Mouse (Mus musculus) embryonic stem cell, embryonic (primary cell): ENCODE measurements around the gene Prrt2.

ENCODE experiments used
- CTCF ChIA-PET, 4 experiments: fragments of 300-600 bp in 2 of 4; fragments of 350-600 bp in 2 of 4; sonication (Branson Sonifier 250); formaldehyde crosslinking; loops; one replicate each; lab custom pipeline; 2022; ENCODE audit warnings: inconsistent platforms in 2 of 4; lab: Charles Lee
- POLR2A ChIA-PET, 4 experiments: fragments of 300-600 bp in 2 of 4; fragments of 350-600 bp in 2 of 4; sonication (Branson Sonifier 250); formaldehyde crosslinking; loops; one replicate each; lab custom pipeline; 2022; ENCODE audit warnings: antibody characterized with exemption in 4 of 4, inconsistent platforms in 1 of 4; lab: Charles Lee

Gene Prrt2

DNA sequence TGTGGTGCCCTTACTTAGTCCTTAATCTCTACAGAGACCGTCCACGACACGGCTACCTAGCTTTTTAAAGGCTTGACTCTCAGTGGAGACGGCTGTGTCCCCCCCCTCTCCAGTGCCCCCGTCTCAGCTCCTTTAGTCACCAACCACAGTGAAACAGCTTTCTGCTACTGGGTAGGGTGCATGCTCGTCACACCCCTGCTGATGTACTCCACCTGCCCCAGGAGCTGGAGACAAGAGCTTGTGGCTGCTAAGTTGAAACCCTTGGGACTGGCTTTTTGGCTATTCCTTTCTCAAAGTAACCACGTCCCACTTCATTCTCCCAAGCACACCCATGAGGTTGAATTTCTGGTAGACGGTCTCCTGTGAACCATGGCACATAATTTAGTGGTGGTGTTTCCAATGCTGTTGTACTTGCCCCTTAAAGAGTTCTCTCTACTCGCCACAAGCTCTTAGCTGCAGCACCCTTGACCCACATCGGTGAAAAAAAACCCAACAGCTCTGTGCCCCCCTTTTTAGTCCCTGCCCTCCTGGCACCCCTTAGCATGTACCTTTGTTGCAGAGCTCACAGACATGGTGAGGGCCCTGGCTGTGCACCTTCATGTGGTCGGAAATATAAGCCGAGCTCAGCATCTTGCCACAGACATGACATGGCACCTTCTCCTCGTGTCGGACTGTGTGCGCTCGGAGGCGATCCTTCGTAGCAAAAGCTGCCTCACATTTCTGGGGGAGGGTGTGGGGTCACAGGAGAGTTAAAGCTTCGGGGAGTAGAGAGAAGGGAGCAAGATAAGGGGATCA, 3.1 kb upstream of the Prrt2 start:
- ChIA-PET CTCF (interaction anchor here in 2 of 4 experiments (0.7 to 4.5 kb wide), 4 partner anchors 8 to 262 kb away, joined by 3 to 44 read pairs (median 6); partner anchors contain the start of genes Pagr1a (in 1 of the 2) and Pagr1b (in 1 of the 2)), POLR2A (interaction anchor here in 3 of 4 experiments (0.5 to 7.5 kb wide), 33 partner anchors 9 to 242 kb away, joined by 3 to 280 read pairs (median 4); partner anchors contain the start of genes Kif22 (in 3 of the 3), Fam57b (in 2 of the 3), Mvp (in 2 of the 3) and Pagr1a (in 2 of the 3))

DNA sequence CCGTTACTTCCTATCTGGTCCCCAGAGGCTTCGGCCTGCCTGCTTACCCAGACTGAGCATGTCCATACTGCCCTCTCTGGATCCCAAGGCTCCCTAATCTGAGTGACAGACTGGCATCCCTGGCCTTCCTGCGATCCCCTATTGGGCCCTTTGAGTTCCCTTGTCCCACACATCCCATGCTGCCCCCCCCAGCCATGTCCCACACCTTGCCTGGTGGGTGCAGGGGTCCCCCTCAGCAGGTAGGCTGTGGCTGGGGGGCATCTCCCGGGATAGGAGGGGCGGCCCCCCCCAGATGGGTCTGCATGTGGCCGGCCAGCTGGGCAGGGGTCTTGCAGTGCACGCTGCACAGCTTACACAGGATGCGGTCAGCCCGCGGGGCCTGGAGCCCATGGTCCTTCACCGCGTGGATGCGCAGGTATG, 2.3 kb upstream of the Prrt2 start:
- ChIA-PET CTCF (interaction anchor here in 2 of 4 experiments (0.5 to 0.6 kb wide), 2 partner anchors 60 to 80 kb away, joined by 4 read pairs; no protein-coding TSS in a partner anchor), POLR2A (interaction anchor here in 2 of 4 experiments (0.7 to 7.5 kb wide), 13 partner anchors 8 to 238 kb away, joined by 3 to 280 read pairs (median 14); partner anchors contain the start of genes Fam57b (in 2 of the 2), Kif22 (in 2 of the 2), Mvp (in 2 of the 2) and Pagr1a (in 2 of the 2))

DNA sequence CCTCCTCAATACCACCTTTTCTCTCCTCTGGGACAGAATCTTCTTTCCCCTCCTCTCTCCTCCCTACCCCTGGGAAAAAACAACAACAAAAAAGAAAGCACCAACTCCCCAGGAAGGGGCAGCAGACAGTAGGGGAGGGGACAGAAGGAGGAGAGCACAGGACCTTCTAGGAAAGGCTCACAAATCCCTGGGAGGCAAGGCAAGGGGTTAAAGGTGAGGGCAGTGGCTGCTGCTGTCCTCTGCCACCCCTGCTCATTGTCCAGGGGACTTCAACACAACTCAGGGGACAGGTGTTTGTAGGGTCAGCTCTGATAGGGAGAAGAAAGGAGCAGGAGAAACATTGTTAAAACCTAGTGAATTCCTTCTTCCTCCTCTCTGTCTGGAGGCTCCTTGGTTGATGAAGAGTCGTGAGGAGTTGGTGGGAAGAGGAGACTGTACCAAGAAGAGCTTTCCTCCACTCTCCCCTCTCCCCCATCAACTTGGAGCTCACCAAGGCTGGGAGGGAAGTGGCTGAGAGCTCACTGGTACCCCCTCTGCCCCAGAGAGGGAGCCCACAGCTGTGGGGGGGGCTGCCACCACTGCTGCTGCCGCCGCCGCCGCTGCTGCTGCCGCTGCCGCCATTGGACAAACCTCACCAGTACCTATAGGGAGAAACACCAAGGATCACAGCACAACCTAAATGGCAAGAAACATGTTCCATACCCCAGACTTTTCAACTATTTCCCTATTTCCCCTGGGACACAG, 1.7 kb upstream of the Prrt2 start:
- POLR2A ChIA-PET, result interaction anchor here in 3 of 4 experiments (1.0 to 7.5 kb wide), 12 partner anchors 8 to 229 kb away, joined by 3 to 280 read pairs (median 4); partner anchors contain the start of genes Mvp (in 2 of the 3), Pagr1a (in 2 of the 3) and Pagr1b (in 2 of the 3)

DNA sequence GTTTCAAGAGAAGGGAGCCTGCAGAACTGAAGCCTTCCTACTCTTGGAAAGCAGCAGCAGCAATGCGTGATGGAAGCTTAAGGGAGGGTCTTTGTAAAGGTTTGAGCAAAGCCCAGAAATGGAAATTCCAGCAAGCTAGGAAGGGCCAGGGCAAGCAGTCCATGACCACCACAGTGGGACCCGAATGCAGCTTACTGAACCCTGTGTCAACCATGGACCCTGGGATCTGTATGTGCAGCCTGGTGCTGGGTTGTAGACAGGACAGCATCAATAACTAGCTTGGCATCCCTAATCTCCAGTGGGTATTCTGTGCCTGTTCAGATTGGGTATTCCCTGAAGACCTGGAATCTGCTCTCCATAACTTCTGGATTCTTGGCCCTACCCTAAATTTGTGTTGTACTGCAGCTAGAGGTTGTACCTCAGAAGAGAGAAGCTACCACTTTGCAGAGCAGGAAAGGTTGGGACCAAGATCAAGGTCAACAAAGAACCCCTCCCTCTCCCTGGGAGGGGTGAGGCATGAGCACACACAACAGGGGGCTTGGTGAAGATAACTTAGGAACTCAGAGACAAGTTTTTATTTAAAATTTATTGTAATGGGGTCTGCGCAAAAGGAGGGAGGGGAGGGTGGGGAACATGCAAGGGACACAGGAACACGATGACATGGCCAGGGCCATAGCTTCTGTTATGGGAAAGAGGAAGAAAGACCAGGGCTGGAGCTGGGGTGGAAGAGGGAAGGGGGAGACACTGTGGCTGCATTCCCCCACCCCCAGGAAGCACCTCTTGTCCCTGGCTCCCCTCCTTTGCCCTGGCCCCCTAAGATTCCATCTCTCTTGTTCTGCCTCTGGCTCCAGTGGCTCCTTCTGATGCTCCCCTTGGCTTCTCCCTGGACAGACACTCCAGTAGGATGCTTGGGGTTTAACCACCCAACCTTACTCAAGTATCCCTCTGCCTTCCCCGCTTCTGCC, 834 bp upstream of the Prrt2 start:
- ChIA-PET CTCF (interaction anchor here in 1 of 4 experiments (0.8 kb wide), 1 partner anchor 329 kb away, joined by 3 read pairs; no protein-coding TSS in a partner anchor), POLR2A (interaction anchor here in 3 of 4 experiments (0.7 to 7.5 kb wide), 25 partner anchors 8 to 235 kb away, joined by 3 to 280 read pairs (median 4); partner anchors contain the start of genes AI467606 (in 1 of the 3), Cd2bp2 (in 1 of the 3), Fam57b (in 1 of the 3) and Hirip3 (in 1 of the 3))

More for the DNA sequence above, 1.7 kb upstream of the Prrt2 start:
- CTCF ChIA-PET, result interaction anchor here in 2 of 4 experiments (0.5 to 0.6 kb wide), 2 partner anchors 61 to 81 kb away, joined by 4 read pairs; no protein-coding TSS in a partner anchor

DNA sequence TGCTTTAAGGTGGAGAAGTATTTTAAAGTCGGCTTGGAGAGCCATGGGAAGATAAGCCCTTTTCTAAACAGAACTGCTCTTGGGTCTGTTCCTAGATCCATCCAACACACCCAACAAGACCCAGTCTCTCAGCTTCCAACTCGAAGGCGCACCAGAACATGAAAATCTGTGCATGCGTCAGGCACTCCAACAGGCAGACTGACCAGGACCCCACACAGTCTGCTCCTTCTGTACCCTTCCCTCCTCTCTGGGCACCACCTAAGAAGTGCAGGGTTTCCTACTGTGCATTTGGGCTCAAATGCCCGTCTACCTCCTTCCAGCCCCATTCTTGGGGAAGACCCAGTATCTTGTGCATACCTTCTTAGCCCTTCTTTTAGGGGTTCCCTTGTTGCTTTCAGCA, 520 bp downstream of the Prrt2 start:
- CTCF ChIA-PET, result interaction anchor here in 1 of 4 experiments (0.5 to 1.6 kb wide), 2 partner anchors 11 to 58 kb away, joined by 3 read pairs; no protein-coding TSS in a partner anchor

DNA sequence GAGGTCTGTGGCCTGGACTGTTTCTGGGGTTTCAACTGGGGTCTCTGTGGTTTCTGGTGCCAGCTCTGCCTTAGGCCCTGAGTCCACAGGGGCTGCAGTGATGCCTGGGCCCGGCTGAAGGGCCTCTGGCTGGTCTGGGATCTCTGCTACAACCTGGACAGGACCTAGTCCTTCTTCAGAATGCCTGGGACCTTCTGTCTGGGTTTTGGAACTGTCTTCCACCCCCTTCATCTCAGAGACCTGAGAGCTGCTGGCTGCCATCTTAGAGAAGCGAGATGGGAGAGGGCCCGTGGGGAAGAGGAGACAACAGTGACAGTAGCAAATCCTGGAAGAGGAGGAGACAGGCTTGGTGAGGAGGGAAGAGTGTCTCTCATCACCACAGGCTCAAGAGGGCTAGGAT, 980 bp downstream of the Prrt2 start:
- POLR2A ChIA-PET, result interaction anchor here in 2 of 4 experiments (1.2 to 3.1 kb wide), 4 partner anchors 11 to 222 kb away, joined by 4 to 15 read pairs (median 10); partner anchors contain the start of genes Fam57b (in 1 of the 2) and Kif22 (in 1 of the 2)
- CTCF ChIA-PET, result interaction anchor here in 1 of 4 experiments (1.6 kb wide), 1 partner anchor 11 kb away, joined by 3 read pairs; no protein-coding TSS in a partner anchor

More for the DNA sequence above, 520 bp downstream of the Prrt2 start:
- POLR2A ChIA-PET, result interaction anchor here in 3 of 4 experiments (1.1 to 3.1 kb wide), 8 partner anchors 9 to 222 kb away, joined by 3 to 15 read pairs (median 10); partner anchors contain the start of genes AI467606 (in 1 of the 3), Fam57b (in 1 of the 3) and Kif22 (in 1 of the 3)

DNA sequence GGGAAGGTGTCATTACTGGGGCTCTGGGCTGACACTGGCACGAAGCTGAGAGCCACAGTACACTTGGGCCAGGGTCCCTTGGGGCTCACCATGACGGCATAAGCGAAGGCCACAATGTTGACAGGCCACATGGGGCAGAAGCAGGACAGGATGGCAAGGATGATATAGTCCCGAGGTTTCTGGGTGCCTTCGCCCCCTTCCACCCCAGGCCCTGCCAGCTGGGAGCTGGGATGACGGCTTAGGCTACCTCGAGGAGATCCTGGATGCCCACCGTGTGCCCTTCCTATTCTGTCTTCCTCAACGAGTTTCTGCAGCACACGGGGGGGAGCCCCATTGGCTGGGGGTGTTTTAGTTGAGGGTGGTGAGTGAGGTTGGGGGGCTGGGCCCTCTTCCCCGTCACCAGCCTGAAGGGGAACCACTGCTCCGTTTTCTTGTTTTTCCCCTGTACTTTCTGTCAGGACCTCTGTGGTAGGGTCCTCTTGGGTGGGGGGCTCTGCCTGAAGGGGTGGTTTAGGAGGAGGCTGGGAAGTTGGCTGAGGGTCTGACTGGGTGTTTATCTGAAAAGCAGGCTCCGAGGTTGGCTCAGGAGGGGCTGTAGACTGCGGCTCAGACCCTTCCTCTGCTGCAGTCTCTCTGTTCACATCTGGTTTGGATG, 1.6 kb downstream of the Prrt2 start:
- CTCF ChIA-PET, result interaction anchor here in 1 of 4 experiments (1.6 kb wide), 1 partner anchor 10 kb away, joined by 3 read pairs; no protein-coding TSS in a partner anchor
- POLR2A ChIA-PET, result interaction anchor here in 3 of 4 experiments (0.6 to 3.1 kb wide), 5 partner anchors 11 to 71 kb away, joined by 3 to 10 read pairs (median 4); partner anchors contain the start of gene Kif22 (in 1 of the 3)

DNA sequence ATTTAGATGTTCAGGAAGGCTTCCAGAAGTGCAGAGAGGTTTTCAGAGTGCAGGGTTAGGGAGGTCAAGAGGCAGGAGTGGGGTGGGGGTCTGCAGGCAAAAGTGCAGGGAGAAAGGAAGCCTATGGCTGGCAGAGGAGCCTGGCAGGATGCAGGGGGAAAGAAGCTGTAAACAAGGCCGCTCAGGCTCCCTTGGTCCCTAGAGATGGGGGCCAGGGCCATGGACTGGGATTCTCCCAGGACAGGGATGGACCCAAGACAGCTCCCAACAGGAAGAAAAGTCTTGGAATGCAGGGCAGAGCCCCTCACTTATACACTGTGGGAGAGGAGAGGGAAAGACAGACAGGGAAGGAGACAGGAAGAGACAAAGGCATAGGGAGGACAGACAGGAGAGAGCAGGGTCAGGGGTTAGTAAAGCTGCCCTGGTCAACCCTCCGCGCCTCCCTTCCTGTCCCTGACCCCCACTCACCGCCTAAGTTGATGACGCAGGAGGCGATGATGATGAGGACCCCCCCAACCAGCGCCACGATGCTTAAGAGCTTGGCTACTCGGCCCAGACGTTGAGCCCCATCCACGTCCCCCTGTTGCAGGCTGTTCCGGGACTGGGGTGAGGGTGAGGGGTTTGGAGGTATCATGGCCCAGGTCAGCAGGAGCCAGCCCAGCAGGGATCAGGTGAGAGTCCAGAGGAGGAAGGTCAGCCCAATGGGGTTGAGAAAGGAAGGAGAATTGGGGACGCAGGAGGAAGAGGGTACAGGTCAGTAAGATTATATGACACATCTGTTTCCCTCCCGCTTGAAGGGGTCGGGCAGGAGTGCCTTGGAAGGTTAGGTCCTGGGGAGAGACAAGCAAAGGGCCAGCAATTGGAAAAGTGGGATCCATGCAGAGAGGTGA, 2.4 kb downstream of the Prrt2 start:
- ChIA-PET POLR2A (interaction anchor here in 3 of 4 experiments (0.6 to 13.6 kb wide), 7 partner anchors 6 to 172 kb away, joined by 3 to 280 read pairs (median 6); partner anchors contain the start of genes Maz (in 3 of the 3) and Prrt2 (in 1 of the 3)), CTCF (no interaction called here)

DNA sequence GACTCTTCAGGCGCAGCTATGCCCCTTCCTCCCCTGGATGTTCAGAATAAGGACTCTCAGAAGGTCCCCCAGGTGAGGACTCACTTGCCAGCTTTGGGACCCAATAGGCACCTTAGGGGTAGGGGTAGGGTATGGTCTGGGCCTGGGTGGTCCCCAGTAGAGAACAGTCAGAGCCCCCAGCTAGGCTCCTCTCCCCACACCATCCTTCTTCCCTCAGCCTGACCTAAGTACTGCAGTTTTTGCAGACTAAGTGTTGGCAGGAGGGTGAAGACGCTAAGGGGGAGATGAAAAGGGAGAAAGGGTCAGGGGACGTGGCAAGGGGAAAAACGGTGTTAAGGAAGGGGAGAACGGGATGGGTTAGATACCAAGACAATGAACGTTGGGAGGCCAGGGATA, 3.1 kb downstream of the Prrt2 start:
- POLR2A ChIA-PET, result interaction anchor here (0.6 to 13.6 kb wide), 22 partner anchors 7 to 1561 kb away, joined by 3 to 280 read pairs (median 4); partner anchors contain the start of genes Maz (in 4 of the 4), Cd2bp2 (in 1 of the 4), Fam57b (in 1 of the 4) and Kat8 (in 1 of the 4)
- CTCF ChIA-PET, result interaction anchor here in 3 of 4 experiments (0.7 to 3.0 kb wide), 9 partner anchors 8 to 543 kb away, joined by 3 to 44 read pairs (median 4); partner anchors contain the start of genes Maz (in 1 of the 3) and Sh2b1 (in 1 of the 3)

DNA sequence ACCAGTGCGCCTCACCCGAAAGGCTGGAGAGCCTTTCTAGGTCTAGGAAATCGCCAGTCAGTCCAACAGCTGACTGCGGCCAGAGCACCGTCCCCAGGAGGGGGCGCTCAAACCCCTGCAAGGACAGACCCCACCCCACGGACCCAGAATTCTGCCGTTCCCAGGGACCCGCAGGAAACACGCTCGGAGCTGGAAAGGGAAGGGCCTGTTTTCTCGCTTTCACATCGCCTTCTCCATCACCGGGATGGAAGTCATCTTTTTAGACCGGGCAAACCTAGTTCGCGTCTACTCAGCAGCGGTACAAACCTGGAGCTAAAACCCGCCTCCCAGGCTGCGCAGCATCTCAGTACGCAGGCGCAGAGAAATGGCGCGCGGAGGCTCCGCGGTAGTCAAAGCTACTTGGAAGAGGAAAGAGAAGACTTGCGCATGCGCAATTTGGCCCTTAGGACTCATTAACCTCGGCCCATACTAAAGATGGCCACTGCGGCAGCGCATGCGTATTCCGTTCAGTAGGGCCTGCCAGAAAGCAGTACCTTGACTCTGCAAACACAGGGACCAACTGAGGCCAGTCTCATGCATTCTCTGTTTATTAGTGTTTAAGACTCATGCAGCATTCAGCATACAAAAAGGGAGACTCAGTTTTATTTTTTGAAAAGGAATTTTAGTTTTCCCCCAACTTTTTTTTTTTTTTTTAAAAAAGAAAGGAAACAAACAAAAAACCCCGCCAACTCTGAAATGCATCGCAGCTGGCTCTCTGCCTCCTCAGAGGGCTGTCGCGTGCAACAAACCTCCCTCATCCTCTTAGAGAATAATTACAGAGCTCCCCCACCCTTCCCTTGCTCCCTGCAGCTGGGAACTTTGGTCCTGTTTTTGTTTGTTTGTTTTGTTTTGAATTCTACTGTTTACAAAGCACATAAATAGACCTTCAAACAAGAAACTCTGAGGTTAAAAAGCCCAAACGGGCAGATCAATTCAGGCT, 3.8 kb downstream of the Prrt2 start, which contains the start of gene Pagr1a:
TSS of gene Pagr1a (minus strand) at position 382 of the 979 bp plus-strand sequence.
- POLR2A ChIA-PET, result interaction anchor here (0.6 to 13.6 kb wide), 78 partner anchors 7 to 1561 kb away, joined by 3 to 280 read pairs (median 4); partner anchors contain the start of genes Maz (in 4 of the 4), Kif22 (in 3 of the 4), Hirip3 (in 2 of the 4) and Ino80e (in 2 of the 4)

DNA sequence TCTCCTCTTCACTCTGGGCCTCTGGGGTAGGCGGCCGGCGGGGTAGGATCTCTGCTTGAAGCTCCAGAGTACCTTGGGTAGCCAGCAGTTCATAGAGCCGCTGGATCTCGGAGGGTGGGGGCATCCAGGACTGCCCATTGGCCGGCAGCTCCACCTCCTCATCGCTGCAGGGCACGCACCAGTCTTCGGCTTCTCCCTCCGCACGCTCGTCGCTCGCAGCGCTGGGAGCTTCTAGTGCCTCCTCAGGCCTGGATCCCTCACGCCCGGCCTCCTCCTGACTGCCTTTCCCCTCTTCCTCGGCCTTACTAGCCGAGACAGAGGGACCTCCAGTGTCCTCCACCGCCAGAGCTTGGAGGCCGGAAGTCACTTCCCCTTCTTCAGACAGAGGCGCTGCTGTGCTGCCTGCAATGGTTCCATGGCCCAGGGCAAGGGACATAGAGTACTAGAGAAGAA, 4.5 kb downstream of the Prrt2 start:
- CTCF ChIA-PET, result interaction anchor here (0.6 to 3.0 kb wide), 34 partner anchors 8 to 542 kb away, joined by 3 to 44 read pairs (median 4); partner anchors contain the start of genes Maz (in 3 of the 4), Kif22 (in 2 of the 4), AI467606 (in 1 of the 4) and Sh2b1 (in 1 of the 4)

More for the DNA sequence above, 3.8 kb downstream of the Prrt2 start, which contains the start of gene Pagr1a:
- CTCF ChIA-PET, result interaction anchor here (0.6 to 3.0 kb wide), 46 partner anchors 8 to 589 kb away, joined by 3 to 44 read pairs (median 4); partner anchors contain the start of genes Maz (in 4 of the 4), Kif22 (in 2 of the 4), AI467606 (in 1 of the 4) and Sh2b1 (in 1 of the 4)

DNA sequence TGATC, 4.7 kb downstream of the Prrt2 start, which contains the start of gene Pagr1b:
TSS of gene Pagr1b (minus strand) at position 4 of the 5 bp plus-strand sequence.
- POLR2A ChIA-PET, result interaction anchor here (1.0 to 13.6 kb wide), 29 partner anchors 8 to 514 kb away, joined by 3 to 280 read pairs (median 7); partner anchors contain the start of genes Maz (in 4 of the 4), 4930451I11Rik (in 1 of the 4), Asphd1 (in 1 of the 4) and Fam57b (in 1 of the 4)
- CTCF ChIA-PET, result interaction anchor here (0.6 to 3.0 kb wide), 17 partner anchors 8 to 131 kb away, joined by 3 to 44 read pairs (median 6); partner anchors contain the start of genes Maz (in 2 of the 4), AI467606 (in 1 of the 4) and Kif22 (in 1 of the 4)

More for the DNA sequence above, 4.5 kb downstream of the Prrt2 start:
- POLR2A ChIA-PET, result interaction anchor here (0.6 to 13.6 kb wide), 62 partner anchors 8 to 721 kb away, joined by 3 to 280 read pairs (median 5); partner anchors contain the start of genes Maz (in 4 of the 4), Kif22 (in 3 of the 4), Asphd1 (in 2 of the 4) and Hirip3 (in 2 of the 4)
